Mouse (Mus musculus) cortical plate, adult 2 months (tissue): ENCODE results near the gene Cideb.

Source experiments
- CTCF ChIP-seq: fragments of 200-500 bp; IDR thresholded peaks from 2 replicates; pipeline ENCODE4 v1.5.1; 2011; ENCODE audit warnings: mild to moderate bottlenecking, control low read depth, low read length; ENCODE audit not compliant: insufficient read depth; ENCODE audit errors: extremely low read depth
- POLR2A ChIP-seq: fragments of 200-500 bp; IDR thresholded peaks from 2 replicates; pipeline ENCODE4 v1.6.1; 2011; ENCODE audit warnings: mild to moderate bottlenecking, low read length, control low read depth; ENCODE audit not compliant: insufficient read depth; ENCODE audit errors: extremely low read depth

- TF ChIP-seq POLR2A (no peak), CTCF (no peak)
Observed at GRCm38 (mm10) chr14:55779656-55780055, 21.4 kb upstream of the Cideb start.
